Mouse (Mus musculus) frontal cortex, postnatal 25 days (tissue): ENCODE data around the gene Wdr5b.

Experiments
- DNase-seq, 2 experiments: peaks; one replicate each; pipeline ENCODE4 v3.0.0; 2022; ENCODE audit warnings: low spot score in 2 of 2

Wdr5b gene

DNA sequence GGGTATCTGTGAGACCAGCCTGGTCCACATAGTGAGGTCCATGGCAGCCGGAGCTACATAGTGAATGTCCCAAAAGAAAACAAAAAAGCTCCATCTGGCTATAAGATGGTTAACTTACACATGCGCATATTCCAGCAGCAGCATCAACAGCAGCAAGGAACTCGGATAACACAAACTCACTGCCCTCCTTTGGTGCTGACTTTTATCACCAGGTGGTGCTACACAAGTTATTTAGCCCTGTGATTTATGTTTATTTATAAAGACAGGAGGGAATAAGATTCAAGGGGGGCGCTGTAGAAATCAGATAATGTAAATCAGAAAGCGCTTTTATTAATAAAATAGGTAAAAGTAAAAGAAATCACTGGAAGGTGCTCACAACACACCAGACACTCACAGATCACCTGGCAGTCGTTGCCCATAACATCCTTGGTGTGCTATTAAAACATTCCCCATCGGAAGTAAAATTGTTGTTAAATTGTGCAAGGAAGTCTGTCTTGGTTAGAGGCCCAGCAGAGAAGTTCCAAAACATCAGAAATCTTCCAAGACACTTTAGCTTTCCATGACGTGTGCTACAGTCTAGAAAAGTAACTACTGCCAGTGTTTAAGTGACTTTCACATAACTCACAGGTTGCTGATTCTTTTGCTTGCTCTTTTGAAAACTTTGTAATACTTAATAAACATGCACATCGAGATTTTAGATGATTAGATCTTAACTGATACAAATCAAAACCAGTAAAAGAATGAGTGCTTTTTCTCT lies 29.0 kb downstream of the Wdr5b start:
- DNase-seq = no peak

DNA sequence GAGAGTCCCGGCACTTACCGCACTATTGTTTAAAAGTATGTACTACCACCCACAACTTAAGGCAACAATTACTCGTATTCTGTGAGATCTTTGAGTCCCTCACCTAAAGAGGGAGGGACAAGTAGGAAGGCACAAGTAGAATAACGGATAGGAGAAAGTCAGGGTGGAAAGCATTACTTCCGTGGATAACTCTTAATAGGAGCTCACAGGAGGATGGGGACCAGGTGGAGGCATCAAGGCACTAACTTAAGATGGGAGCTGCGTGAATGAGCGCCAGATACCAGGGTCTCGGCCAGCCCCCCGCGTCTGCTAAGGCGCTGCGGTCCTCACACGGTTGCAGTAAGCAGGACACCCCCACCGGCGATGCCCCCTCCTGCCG lies 30.1 kb downstream of the Wdr5b start:
- DNase-seq = no peak

DNA sequence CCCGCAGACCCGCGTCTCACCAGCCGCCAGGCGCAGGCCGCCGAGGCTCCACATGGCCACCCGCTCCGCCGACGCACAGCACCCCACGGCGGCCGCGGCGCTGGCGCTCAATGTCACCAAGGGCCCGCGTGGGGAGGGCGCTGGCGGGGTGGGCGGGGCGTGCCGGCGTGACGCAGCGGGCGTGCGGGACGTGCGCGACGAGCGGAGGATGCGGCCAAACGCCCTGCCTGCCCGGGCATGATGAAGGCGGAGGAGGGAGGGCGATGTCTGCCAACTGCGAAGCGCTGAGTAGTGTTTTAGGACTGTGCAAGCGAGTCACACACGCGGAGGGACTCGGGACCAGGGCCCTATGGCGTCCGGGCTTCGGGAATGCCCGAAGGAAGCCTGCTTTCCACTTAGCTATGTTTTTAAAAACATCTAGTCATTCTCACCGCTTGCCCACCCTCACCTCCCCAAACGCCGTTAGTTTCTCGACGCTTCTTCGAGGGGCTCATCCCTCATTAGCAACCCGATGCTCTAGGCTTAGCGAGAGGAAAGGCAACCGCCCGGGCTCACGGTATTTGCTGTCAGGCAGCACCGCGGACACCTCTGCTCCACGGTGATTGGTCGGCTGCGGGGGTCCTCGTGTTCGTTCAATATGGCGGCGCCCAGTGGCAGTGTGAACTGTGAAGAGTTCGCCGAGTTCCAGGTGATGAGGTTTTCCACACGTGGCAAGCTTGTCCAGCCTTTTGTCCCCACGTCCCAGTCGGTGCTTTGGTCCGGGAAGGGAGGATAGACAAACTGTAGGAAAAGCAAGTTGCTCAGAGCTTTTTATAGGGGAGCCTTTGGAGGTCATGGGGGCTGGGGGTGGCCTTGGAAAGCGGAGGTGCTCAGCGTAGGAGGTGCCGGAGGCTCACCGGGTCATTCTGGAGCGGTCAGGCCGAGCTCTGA lies 30.7 kb downstream of the Wdr5b start, which contains the start of the genes Fam162a and Ccdc58:
Gene Fam162a, minus strand, starts transcription at position 145 of the 930 bp plus-strand sequence.
Gene Ccdc58, plus strand, starts transcription at position 236 of the 930 bp plus-strand sequence.
- peak; percentile 89 to 91 for DNase-seq

DNA sequence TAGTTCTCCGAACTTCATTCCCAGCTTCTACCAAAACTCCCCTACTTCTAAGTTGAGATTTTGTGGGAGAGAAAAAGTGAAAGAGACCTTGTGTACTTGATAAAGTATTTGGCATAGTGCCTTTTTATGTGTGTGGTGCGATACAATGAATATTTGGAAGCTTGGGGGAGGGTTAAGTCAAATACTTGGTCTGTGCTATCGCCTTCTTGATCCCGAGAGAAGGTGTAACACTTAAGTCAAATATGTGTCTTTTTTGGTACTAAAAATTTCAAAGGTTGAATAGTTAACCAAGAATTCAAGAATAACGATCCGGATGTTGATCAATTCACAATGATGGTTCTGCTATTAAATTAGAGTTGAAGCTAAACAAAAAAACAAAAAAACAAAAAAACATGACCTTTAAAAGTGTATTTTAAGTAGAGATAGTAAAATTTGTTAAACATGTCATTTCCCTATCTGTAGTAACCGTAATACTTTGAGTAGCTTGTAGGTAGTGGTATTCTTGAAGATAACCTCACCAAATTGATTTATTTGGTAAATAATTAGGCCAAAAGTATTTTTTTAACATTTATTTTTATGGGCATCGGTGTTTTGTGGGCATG lies 31.5 kb downstream of the Wdr5b start:
- DNase-seq = no peak

DNA sequence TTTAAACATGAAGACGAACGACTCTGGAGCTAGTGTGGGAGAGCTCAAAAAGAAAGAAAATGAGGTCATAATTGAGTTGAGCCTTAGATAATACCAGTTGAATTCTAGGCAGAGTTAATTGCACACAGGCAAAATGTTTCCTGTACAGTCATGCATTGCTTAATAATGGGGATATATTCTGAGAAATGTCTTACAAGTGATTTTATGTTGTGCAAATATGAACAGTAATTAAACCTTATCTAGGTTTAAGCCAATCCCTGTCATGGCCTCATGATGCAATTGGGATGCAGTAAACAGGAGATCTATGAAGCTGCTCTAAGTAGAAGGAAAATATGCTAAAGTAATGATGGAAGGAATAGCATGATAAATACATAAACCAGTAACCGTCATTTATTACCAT lies 33.8 kb downstream of the Wdr5b start:
- DNase-seq = no peak

DNA sequence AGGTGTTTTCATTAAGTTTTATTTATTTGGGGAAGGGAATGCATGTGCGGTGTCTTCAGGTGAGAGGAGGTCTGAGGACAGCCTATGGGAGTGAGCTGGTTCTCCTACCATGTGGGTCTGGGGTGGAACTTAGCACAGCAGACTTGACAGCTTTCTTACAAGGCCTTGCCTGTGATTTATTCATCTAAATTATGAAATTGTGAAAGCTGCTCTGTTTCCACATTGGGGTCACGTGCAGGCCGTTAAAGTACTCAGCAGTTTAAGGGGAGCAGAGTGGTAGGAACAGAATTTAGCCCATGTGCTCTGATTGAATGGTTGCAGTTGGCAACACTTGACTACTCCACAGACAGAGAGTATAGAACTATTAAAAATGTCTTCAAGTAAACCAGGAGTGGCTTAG lies 38.9 kb downstream of the Wdr5b start:
- DNase-seq = no peak

DNA sequence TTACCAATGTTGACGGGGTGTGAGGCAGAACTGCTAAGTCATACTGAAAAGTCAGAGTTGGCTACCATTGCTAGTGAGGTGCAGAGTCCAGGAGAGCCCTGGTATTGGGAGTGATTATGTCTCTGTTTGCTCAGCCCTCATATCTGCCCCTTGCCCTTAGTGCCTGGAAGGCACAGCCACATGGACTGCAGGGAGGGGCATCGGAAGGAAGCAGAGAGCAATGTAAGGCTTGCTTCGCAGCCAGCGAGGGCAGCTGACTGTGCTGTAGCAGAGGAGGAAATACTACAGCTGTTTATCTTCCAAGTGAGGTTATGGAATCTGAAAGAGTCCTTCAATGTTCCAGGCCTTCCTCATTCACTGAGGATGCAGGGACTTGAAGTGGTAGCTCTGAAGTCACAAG lies 46.9 kb downstream of the Wdr5b start:
- DNase-seq = no peak

DNA sequence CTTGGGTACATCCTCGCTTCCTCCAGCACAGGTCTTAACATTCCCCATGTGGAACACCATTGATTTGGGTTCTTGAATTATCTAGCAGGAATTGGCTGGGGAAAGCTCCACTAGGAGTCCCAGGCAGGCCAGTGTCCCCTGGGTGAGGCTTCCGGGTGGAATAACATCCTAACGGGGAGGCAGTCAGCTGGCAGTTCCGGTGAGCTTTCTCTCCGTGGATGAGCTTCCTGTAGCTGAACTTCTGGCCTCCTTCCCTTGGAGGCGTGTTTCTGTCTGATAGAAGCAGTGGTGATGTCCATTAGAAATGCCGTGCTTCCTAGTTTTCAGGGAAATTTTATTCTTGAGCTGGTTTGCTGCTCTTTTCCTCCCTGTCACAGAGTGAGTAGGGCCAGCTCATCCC lies 48.1 kb downstream of the Wdr5b start:
- no peak for DNase-seq

DNA sequence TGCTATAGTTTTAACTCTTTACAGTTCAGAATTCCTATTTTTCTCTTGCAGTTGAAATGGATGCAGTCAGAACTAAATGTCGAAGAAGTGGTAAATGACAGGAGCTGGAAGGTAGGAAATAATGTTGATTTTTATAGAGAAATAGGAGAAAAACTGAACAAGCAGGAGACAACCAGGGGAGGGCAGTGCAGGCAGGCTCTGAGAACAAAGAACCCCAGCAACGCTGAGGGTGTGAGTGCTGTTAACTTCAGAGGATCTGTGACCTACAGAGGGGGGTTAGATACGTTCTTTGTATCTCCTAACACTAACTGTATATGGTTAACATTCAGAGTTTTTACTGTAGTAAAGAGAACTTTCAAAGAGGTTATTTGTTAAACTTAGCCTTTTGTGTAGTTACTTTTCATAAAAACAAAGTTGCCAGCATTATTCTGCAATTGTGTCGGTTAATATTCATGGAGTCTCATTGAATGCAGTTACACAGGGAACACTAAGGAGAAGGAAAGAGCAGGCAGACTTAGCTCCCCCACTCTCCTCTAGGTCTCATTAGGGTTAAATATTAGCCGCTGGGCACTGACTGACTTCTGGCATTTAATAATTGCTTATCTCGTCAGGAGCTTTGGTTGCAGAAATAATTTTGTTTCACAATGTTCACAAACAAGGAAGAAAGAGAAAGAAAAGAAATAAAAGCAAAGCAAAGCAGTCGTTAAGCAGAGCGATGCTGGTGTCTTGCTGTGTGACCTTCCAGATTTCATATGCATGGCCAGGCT lies 49.0 kb downstream of the Wdr5b start:
- DNase-seq = no peak

DNA sequence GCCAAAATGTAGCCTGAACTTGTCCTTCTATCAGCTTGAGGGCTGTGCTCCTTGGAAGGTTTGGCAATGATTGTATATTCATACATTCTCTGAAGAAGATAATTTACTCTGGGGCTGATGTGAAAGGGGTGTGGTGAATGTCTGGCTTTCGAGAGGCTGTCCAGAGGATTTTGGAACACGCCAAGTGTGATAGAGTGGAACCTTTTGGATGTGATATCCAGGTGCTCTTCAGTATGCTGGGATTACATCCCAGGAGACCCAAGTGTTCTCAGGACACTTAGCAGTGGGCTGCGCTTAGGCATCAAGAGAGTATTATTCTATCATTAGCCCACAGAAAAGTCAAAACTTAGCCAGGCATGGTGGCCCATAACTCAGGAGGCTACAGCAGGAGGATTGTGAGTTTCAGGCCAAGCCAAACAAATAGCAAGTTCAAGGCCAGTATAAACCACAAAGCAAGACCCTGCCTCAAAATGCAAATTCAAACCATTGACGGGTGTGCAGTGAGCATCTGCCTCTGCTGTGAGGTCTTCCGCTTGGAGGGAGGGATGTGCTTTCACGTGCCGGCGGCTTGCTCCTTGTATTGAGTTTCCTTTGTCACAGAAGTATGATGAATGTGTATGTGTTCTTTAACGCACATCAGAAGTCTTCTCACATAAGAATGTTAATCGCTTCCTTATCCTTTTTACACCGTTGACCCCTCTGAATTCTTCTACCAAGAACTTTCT lies 50.0 kb downstream of the Wdr5b start:
- DNase-seq = no peak
